Mouse (Mus musculus) brown adipose tissue, adult 24 weeks (tissue): Measurements from ENCODE around the gene Accsl. TPM values are rescaled to one million over a fixed set of nuclear protein-coding genes. Genes with fewer than 3 reads are reported as not detected.

Experiments used
- H3K27ac ChIP-seq: fragments of 200-500 bp; replicated peaks from 2 replicates; pipeline ENCODE4 v1.5.1; 2012; ENCODE audit warnings: low read depth, mild to moderate bottlenecking, low read length
- H3K4me1 ChIP-seq: fragments of 200-500 bp; 2 replicates; pipeline ENCODE4 v1.6.1; 2012; ENCODE audit warnings: low read length, mixed read lengths; ENCODE audit not compliant: control insufficient read depth, insufficient read depth, insufficient read length
- H3K4me3 ChIP-seq: fragments of 200-500 bp; 2 replicates; pipeline ENCODE4 v1.5.1; 2012; ENCODE audit warnings: low read depth, mild to moderate bottlenecking, low read length, moderate library complexity; ENCODE audit not compliant: insufficient read depth
- polyA plus RNA-seq: library from polyadenylated mRNA; stranded (reverse); fragments of >200 nt; gene quantifications from 2 replicates; pipeline ENCODE4 v1.2.4, GENCODE M21; 2012; ENCODE audit not compliant: missing spikeins, insufficient read depth, insufficient read length

Accsl gene
- polyA plus RNA-seq, 1 experiment: 1.2 TPM

DNA sequence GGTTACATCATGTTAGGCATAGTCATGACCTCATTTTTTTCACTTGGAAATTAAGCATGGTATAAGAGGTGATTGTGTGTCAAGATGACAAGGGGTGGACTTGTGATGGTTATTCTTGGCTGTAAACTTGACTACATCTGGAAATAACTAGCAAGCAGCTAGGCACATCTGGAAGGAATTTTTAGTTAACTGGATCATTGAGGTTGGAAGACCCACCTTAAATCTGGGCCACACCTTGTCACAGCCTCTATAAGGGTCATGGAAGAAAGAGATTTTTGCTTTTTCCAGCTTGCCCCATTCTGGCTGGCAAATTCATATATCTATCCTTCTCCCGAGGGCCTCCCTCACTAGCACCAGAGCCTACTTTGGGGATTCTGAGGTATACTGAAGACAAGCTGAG is 17.7 kb downstream of the Accsl start:
- no peak overlapping the region for H3K27ac ChIP-seq
- no peak overlapping the region for H3K4me3 ChIP-seq

DNA sequence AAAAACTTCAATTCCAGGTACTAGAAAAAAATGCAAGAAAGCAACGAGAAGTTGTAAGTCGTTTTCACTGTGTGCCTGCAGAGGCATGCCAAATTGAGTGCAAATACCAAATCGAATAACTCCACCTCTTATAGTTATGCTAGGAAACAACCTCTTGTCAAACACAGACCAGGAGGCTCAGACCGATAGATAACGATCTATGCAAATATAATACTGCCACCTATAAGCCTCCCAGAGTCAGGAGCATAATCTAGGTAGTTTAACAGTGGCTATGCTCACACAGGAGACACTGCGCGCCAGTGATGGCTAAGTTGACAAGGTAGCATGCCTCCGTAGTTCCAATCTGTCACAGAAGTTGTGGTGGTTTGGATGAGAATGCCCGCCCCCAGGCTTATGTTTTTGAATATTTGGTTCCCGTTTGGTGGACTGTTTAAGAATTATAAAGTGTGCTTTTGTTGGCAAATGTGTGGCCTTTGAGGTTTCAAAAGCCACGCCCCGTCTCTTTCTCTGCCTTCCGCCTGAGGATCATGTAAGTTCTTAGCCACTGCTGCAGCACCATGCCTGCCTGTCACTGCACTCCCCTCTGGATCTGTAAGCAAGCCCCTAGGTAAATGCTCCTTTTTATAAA is 18.5 kb downstream of the Accsl start:
- no peak overlapping the region for H3K27ac ChIP-seq
- H3K4me1 ChIP-seq: no peaks in the 10 kb centered on the region
- H3K4me3 ChIP-seq: no peak overlapping the region

More for the DNA sequence above, 17.7 kb downstream of the Accsl start:
- H3K4me1 ChIP-seq: no peaks in the 10 kb centered on the region

- H3K27ac ChIP-seq: peak within 1 kb of the TSS; percentile 32
- peak within 1 kb of the TSS; percentile 69 for H3K4me3 ChIP-seq
- H3K4me1 ChIP-seq: no peaks in the 10 kb centered on the region
Measured at GRCm38 (mm10) chr2:93849505-93850089, 19.4 kb downstream of the Accsl start, which contains the start of gene Accs. Accs (minus strand) TSS chr2:93849943.

GRCm38 (mm10) chr2:93841349-93841748 is 27.6 kb downstream of the Accsl start:
- H3K27ac ChIP-seq: no peak overlapping the region
- H3K4me1 ChIP-seq: no peaks in the 10 kb centered on the region
- H3K4me3 ChIP-seq: no peak overlapping the region

DNA sequence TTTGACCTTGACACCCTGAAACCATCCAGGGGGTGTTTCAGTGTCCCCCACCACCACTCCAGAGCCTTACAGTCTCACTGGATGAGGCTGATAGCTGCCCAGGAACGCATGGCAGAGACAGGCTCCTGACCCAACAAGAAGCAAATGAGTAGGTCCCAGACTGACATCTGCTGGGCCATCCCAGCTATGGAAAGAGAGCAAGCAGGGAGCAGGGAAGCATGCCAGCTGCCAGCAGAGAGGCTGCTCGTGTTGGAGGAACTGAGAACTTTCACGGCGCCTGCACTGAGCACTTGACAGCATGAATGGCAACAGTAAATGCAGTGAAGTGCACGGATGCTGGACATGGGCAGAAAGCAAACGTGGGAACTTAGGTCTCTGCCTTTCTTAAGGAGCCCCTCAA is 28.8 kb downstream of the Accsl start:
- Histone ChIP-seq H3K4me3 (no peak overlapping the region), H3K4me1 (no peaks in the 10 kb centered on the region), H3K27ac (no peak overlapping the region)

- Histone ChIP-seq H3K27ac (no peak overlapping the region), H3K4me3 (no peak overlapping the region), H3K4me1 (no peaks in the 10 kb centered on the region)
Measured at GRCm38 (mm10) chr2:93838931-93839330, 30.0 kb downstream of the Accsl start.

- Histone ChIP-seq H3K27ac (no peak overlapping the region), H3K4me3 (no peak overlapping the region), H3K4me1 (no peaks in the 10 kb centered on the region)
Measured at GRCm38 (mm10) chr2:93836232-93836785, 32.6 kb downstream of the Accsl start.

DNA sequence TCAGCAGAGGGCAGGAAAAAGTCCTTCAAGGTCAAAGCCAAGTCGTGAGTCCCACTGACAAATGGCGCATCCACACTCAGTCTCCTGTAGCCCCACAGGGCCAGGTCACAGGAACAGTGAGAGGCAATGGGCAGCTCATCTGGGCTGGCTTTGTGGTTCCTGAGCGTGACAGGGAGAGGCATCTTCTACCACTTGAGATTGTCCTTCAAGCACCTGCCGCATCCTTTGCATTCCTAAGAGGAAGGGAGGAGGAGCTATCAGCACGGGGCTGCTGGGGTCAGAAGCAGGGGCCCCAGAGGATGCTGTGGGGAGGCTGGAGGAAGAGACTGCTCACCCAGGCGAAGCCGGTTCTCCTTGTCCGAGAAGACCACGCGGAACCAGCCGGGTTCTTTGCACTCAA is 33.4 kb downstream of the Accsl start:
- H3K4me3 ChIP-seq: no peak overlapping the region
- no peaks in the 10 kb centered on the region for H3K4me1 ChIP-seq
- no peak overlapping the region for H3K27ac ChIP-seq

- Histone ChIP-seq H3K27ac (no peak overlapping the region), H3K4me3 (no peak overlapping the region), H3K4me1 (peaks cover 5% of the 10 kb centered on the region; the same call in 1 of the 2 replicates)
Measured at GRCm38 (mm10) chr2:93823519-93823918, 45.4 kb downstream of the Accsl start.

DNA sequence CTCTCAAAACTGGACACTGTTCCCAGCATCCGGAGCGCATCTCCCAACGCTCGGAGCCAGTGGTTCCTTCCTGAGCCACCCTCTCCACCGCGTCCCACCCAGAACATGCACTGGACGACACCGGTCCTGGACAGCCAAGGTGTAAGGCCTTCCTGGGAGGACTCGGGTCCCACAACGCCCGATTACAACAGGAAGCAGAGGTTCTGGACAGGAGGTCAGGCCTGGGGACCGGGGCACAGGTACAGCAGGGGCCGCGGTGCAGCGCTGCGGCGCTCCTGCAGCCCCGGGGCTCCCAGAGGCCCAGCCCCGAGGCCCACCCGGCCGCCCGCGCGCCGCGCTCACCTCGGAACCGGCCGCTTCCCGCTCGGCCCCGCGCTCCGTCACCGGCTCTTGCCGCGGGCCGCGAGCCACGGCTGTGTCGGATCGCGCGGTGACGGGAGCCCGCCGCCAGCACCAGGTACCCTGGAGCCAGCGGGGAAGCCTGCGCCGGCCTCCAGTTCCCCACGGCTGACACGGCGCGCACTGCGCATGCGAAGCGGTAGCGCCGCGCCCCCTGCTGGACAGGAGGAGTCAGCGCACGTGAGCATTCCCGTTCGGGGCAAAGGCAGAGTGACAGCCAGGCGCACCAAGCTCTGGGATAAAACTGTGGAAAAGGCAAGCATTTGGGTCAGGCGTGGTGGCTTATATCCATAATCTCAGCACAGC is 46.8 kb downstream of the Accsl start, which contains the start of gene Ext2:
TSS of gene Ext2 (minus strand) at position 524 of the 705 bp plus-strand sequence.
- Histone ChIP-seq H3K4me1 (peaks cover 5% of the 10 kb centered on the region; the same call in 1 of the 2 replicates), H3K27ac (no peak within 1 kb of the TSS)

GRCm38 (mm10) chr2:93817791-93818190 is 51.2 kb downstream of the Accsl start:
- Histone ChIP-seq H3K27ac (no peak overlapping the region), H3K4me1 (peaks cover 5% of the 10 kb centered on the region; the same call in 1 of the 2 replicates), H3K4me3 (no peak overlapping the region)

More for the DNA sequence above, 46.8 kb downstream of the Accsl start, which contains the start of gene Ext2:
- peak within 1 kb of the TSS; percentile 88 for H3K4me3 ChIP-seq

GRCm38 (mm10) chr2:93813343-93813742 is 55.6 kb downstream of the Accsl start:
- no peak overlapping the region for H3K4me3 ChIP-seq
- H3K27ac ChIP-seq: no peak overlapping the region

GRCm38 (mm10) chr2:93811812-93812211 is 57.1 kb downstream of the Accsl start:
- H3K4me3 ChIP-seq: no peak overlapping the region
- H3K4me1 ChIP-seq: peaks cover 2% of the 10 kb centered on the region; the same call in 1 of the 2 replicates
- no peak overlapping the region for H3K27ac ChIP-seq

More at GRCm38 (mm10) chr2:93813343-93813742, 55.6 kb downstream of the Accsl start:
- peaks cover 2% of the 10 kb centered on the region; the same call in 1 of the 2 replicates for H3K4me1 ChIP-seq

DNA sequence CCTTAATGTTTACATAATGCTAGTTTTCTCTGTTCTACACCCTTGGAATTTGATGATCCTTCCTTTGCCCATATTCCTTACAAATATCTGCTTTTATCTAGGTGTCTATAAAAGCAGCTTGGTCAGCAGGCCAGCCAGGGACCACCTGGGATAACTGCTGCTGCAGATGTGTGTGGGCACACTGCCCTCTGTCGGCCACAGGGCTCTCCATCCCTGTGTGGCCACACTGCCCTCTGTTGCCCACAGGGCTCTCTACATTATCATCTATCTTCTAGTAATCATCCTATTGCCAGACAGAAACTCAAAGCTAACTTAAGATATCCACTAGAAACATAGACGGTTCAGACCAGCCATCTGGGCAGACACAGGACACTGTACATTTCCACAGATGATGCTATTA is 59.0 kb downstream of the Accsl start:
- Histone ChIP-seq H3K4me3 (no peak overlapping the region), H3K4me1 (peaks cover 2% of the 10 kb centered on the region; the same call in 1 of the 2 replicates), H3K27ac (no peak overlapping the region)

DNA sequence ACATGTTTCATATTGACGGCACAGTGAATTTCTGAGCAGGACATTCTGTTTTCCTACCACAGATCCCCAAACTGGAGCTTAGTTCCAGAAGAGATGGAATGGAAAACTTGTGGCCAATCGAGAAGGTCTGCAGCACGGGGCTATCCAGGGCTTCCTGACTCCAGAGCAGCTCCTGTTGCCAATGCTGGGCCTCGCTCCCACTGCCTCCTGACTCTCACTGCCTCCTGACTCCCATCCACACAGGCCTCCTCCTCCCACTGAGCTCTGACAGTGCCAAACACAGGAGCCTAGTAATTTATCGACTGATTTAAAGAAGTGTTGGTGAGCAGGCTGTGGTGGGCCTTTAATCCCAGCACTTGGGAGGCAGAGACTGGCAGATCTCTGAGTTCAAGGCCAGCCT is 60.9 kb downstream of the Accsl start:
- H3K4me3 ChIP-seq: no peak overlapping the region
- no peak overlapping the region for H3K27ac ChIP-seq
- peaks cover 2% of the 10 kb centered on the region; the same call in 1 of the 2 replicates for H3K4me1 ChIP-seq
